Mouse (Mus musculus): ENCODE results near the gene Lrrc75b.

GRCm38 (mm10) chr10:75517758-75518143 lies 42.4 kb downstream of the Lrrc75b start, which contains the start of gene Gucd1:
- no peak for TF ChIP-seq MAFK (IDR thresholded peaks at IDR 0.05; ENCODE audit: insufficient read depth, low read depth, low read length)
- TF ChIP-seq ZNF384 (IDR thresholded peaks at IDR 0.05; ENCODE audit: low read depth, low read length) = no peak
- peak; percentile 90 for TF ChIP-seq HCFC1 (IDR thresholded peaks at IDR 0.05; ENCODE audit: borderline replicate concordance, insufficient read depth, low read length)
- peak; percentile 67; the same call in 1 of the 2 replicates for TF ChIP-seq CHD2 (IDR thresholded peaks at IDR 0.05; ENCODE audit: low read depth, low read length)
- no peak for TF ChIP-seq ZC3H11A (IDR thresholded peaks at IDR 0.05; ENCODE audit: borderline replicate concordance, low read depth, low read length)

All from ES-E14 (cell line).